Mouse (Mus musculus): ENCODE measurements around the gene Pin1. TPM values are rescaled to one million over a fixed set of nuclear protein-coding genes. Genes with fewer than 3 reads are reported as not detected.

Gene Pin1
- total RNA-seq, 2 experiments from 2014 or later: 12.6 to 13.4 TPM

DNA sequence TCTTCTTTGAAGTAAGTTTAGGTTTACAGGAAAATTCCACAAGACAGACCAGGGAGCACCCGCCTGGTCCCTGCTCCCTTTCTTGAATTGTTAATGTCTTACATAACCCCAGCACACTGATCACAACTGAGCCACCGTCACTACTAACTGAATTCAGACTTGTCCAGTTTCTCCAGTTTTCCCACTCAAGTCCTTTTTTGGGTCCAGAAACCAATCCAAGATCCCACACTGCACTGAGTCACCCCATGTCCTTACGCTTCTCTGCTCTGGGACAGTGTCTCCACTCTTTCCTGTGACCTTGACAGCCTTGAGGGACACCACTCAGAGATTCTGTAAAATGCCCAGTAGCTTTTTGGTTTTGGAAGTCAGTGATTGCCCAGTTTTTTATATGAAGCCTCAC is 41.0 kb downstream of the Pin1 start:
- intact Hi-C loops (cut with DNase I): no loop called here
- DNase-seq: no peak

- no peak for DNase-seq
Observed at GRCm38 (mm10) chr9:20694721-20695235, 42.9 kb downstream of the Pin1 start.

DNA sequence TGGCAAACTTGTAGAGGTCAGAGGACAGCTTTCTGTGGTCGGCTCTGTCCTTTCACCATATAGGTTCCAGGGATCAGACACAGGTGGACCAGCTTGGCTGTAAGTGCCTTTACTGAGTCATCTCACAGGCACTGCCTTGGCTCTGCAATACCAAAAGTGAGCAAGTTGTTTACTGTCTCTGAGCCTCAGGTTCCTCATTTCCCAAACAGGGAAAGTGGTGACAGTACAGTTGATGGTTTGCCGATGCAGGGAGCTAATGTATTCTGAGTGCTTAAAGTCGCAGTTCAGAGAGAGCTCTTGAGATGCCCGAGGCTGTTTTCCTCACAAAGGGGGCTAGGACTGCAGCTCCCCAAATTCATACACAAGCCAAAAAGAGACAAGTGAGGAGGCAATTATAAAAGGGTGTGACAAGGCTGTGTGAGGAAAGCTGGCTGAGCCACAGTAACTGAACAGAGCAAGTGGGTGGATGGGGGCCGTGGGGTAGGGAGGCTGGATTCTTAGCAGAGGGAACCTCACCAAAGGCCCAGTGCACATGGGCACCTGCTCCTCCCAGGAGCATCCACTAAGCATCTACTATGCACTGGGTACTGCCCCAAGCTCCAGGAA is 44.3 kb downstream of the Pin1 start:
- intact Hi-C loops (cut with DNase I): no loop called here
- no peak for DNase-seq

More at GRCm38 (mm10) chr9:20694721-20695235, 42.9 kb downstream of the Pin1 start:
- intact Hi-C loops (cut with DNase I): no loop called here

DNA sequence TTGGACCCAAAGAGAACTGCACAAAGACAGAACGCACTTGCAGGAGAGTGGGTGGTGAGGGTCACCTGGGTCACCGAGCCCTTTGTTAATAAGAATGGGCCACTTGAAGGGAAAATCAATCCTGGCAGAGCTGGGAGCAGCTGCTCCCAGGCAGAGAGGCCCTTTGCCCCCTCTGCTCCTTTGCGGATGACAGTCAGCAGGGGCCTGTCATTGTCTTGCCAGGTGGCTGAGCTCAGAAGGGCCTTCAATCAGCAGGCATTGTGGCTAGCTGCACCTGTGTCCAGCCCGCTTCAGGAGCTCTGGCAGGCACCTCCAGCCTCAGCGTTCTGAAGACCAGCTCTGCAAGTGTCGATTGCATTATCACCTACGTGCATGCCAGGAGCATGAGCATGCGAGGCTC is 45.6 kb downstream of the Pin1 start:
- DNase-seq: no peak
- intact Hi-C loops (cut with DNase I): no loop called here

- intact Hi-C loops (cut with DNase I): no loop called here
- DNase-seq: peak; percentile 26 to 59
Observed at GRCm38 (mm10) chr9:20703832-20704380, 52.0 kb downstream of the Pin1 start.

GRCm38 (mm10) chr9:20705420-20705819 is 53.5 kb downstream of the Pin1 start:
- intact Hi-C loops (cut with DNase I): no loop called here
- DNase-seq: no peak

- no peak for DNase-seq
- intact Hi-C loops (cut with DNase I): no loop called here
Observed at GRCm38 (mm10) chr9:20705981-20706380, 54.1 kb downstream of the Pin1 start.

- intact Hi-C loops (cut with DNase I): no loop called here
- DNase-seq: no peak
Observed at GRCm38 (mm10) chr9:20710471-20710870, 58.6 kb downstream of the Pin1 start.

- no peak for DNase-seq
- intact Hi-C loops (cut with DNase I): no loop called here
Observed at GRCm38 (mm10) chr9:20712934-20713477, 61.1 kb downstream of the Pin1 start.

- DNase-seq: no peak
- intact Hi-C loops (cut with DNase I): no loop called here
Observed at GRCm38 (mm10) chr9:20713478-20713987, 61.6 kb downstream of the Pin1 start.

DNA sequence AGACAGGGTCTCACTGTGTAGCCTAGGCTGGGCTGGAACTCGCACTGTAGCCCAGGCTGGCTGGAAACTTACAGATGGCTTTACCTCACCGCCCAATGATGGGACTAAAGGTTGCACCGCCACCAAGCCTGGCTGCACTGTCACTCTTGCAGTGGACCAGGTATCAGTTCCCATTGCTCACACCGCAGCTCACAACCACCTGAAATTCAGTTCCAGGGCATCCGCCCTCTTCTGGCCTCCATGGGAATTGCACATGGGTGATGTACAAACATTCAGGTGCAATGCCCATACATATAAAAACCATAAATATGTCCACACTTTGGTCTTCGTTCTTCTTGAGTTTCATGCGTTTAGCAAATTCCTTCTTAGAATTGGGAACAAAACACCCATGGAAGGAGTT is 63.4 kb downstream of the Pin1 start:
- intact Hi-C loops (cut with DNase I): no loop called here
- DNase-seq: no peak

Other genes starting within 250 kb of the Pin1 start
- gene Zfp26, start 191.9 kb upstream of the Pin1 start, total RNA-seq (2021): 1 to 10 TPM; 7.6 to 9.4 TPM
- 1 to 10 TPM; 6.1 to 8.2 TPM for gene Zfp426, start 159.3 kb upstream of the Pin1 start, total RNA-seq (2021)
- gene Zfp266, start 130.7 kb upstream of the Pin1 start, total RNA-seq (2021): 10 to 100 TPM; 14.0 to 16.2 TPM
- 1 to 10 TPM; 2.6 to 3.0 TPM for gene Zfp846, start 70.8 kb upstream of the Pin1 start, total RNA-seq (2021)
- 100 to 1,000 TPM; 163 to 198 TPM for gene Ubl5, start 9.2 kb upstream of the Pin1 start, total RNA-seq (2021)
- gene Fbxl12, start 7.3 kb upstream of the Pin1 start, total RNA-seq (2021): 1 to 10 TPM; 4.7 to 6.0 TPM
- under 1 TPM in 1 of 2 experiments, not detected in 1; 0.13 TPM for gene Olfm2, start 94.3 kb downstream of the Pin1 start, total RNA-seq (2021)
- 10 to 100 TPM; 26.1 to 33.6 TPM for gene Col5a3, start 163.0 kb downstream of the Pin1 start, total RNA-seq (2021)
- gene Rdh8, start 166.4 kb downstream of the Pin1 start, total RNA-seq (2021): under 1 TPM; 0.17 to 0.23 TPM
- gene A230050P20Rik, start 216.5 kb downstream of the Pin1 start, total RNA-seq (2021): 1 to 10 TPM; 1.7 TPM
- gene Angptl6, start 227.6 kb downstream of the Pin1 start, total RNA-seq (2021): 1 to 10 TPM; 3.8 to 5.2 TPM
- 1 to 10 TPM; 6.1 to 8.7 TPM for gene Ppan, start 236.1 kb downstream of the Pin1 start, total RNA-seq (2021)
- 10 to 100 TPM; 88.8 to 96.0 TPM for gene Eif3g, start 246.5 kb downstream of the Pin1 start, total RNA-seq (2021)